Mouse (Mus musculus): ENCODE measurements at regions not wholly inside any gene's neighbourhood (a gene's known extent, or its start where the extent isn't known, plus 50 kb on each side); places are given as distances from the start of the nearest gene placed in this dataset.

DNA sequence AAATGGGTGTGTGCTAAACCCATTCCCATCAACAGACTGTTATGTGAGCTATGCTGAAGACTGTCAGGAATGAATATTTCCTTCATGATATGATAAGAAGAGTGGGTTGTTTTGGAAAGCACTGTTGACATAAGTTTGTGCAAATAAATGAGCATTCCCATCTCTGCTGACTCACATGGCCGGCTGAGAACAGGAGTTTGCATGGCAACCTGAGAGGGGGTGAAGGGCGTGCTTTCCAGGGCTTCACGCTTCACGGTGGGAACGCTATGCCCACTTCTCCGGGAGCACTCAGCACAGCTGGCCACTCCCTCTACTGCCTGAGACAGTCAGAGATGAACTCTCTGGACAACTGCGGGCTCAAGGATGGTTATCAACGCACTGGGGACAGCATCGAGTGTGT lies 348.9 kb upstream of the Slc24a5 start:
- no peak for DNase-seq (ENCODE audit: low spot score in 2 of 2)

GRCm38 (mm10) chr2:124719820-124720478 lies 348.0 kb upstream of the Slc24a5 start:
- no peak for DNase-seq (ENCODE audit: low spot score in 2 of 2)

DNA sequence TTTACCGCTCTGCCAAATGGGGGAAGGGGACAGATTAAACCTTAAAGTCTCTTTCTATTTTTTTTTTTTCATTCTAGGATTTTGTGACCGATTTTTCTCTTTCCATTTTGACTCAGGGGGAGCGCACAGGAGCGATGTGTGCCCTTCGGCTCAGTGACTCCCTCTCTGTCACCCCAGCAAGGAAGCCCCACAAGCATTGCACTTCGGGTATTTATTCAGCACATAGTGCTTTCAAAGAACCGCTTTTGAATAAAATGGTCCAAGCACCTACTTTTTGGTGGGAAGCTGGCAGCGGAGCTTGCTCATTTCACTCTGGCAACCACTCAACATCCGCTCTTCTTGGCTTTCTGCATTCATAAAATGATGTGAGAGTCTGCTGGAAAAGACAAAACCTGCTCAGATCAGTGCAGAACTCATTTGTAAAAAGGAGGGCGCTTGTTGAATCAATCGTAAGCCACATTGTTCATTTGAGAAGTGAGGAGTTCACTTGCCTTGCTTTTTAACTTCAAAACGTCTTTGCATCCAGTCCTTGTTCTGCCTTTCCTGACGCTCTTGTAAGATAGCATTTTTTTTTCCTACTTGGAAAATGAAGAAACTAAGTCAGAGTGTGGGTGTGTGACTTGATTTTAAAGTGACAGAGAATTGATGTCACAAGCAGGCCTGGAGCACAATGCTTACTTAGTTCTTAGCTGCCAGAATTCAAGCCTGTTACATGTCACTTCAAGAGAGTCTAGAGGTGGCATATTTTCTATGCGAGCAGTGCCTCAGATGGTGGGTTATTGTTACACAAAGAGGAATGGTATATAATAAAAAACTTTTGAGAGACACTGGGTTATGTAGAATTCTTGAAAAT lies 347.1 kb upstream of the Slc24a5 start:
- no peak for DNase-seq (ENCODE audit: low spot score in 2 of 2)

- no peak for DNase-seq (ENCODE audit: low spot score in 2 of 2)
Observed at GRCm38 (mm10) chr2:124724171-124724570, 343.8 kb upstream of the Slc24a5 start.

DNA sequence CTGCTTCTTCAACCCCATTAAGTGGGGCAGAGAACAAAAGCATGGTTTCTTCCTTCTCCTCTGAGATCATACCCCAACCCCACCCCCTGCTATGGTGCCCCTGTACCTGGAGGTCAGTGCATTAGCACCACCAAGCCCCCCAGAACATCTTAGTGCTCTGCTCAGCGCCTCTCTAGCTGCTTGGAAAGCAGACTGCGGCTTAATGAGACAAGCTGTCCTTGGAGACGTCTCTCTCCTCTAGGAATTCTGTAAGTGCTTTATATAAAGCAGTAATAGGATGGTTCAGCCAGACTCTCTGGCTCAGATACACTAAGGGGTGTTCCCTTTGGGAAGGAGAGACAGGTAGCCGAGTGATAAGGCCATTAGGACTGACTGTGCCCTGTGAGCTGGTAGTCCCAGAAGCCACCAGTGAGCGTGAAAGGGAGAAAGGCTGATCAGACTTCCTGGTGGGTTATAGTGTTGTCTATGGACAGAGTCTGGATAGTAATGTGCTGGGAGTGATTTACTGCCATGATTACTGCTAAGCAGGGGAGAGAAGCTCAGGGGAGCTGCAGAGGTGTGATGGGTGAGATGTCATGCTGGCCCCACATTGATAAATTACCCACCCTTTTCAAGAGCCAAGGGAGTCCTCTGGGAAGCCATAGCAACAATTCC lies 343.0 kb upstream of the Slc24a5 start:
- DNase-seq (ENCODE audit: low spot score in 2 of 2), result no peak

- no peak for DNase-seq (ENCODE audit: low spot score in 2 of 2)
Observed at GRCm38 (mm10) chr2:124727979-124728378, 339.9 kb upstream of the Slc24a5 start.

- DNase-seq (ENCODE audit: low spot score in 2 of 2), result no peak
Observed at GRCm38 (mm10) chr2:124732593-124732992, 335.3 kb upstream of the Slc24a5 start.

- no peak for DNase-seq (ENCODE audit: low spot score in 2 of 2)
Observed at GRCm38 (mm10) chr2:124740848-124741247, 327.1 kb upstream of the Slc24a5 start.

GRCm38 (mm10) chr2:124742964-124743363 lies 325.0 kb upstream of the Slc24a5 start:
- no peak for DNase-seq (ENCODE audit: low spot score in 2 of 2)

- no peak for DNase-seq (ENCODE audit: low spot score in 2 of 2)
Observed at GRCm38 (mm10) chr2:124745045-124745444, 322.9 kb upstream of the Slc24a5 start.

DNA sequence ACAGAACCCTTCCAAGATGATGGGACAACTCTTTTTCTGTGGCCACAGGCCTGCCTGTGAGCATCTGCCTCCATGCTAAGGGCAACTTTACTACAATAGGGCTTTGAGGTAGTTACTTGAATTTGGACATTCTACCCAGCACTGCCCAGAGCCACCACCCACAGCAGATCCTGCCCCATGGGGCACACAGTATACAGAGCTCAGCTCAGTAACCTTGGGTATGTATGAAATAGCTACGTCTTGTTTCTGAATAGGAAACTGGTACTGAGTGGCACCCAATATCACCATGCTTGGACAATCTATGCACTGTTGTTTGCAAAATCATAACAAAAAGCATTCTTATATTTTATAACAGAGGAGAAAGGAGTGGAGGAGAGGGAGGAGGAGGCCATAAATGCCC lies 320.8 kb upstream of the Slc24a5 start:
- no peak for DNase-seq (ENCODE audit: low spot score in 2 of 2)

- no peak for DNase-seq (ENCODE audit: low spot score in 2 of 2)
Observed at GRCm38 (mm10) chr2:124747627-124748026, 320.3 kb upstream of the Slc24a5 start.

DNA sequence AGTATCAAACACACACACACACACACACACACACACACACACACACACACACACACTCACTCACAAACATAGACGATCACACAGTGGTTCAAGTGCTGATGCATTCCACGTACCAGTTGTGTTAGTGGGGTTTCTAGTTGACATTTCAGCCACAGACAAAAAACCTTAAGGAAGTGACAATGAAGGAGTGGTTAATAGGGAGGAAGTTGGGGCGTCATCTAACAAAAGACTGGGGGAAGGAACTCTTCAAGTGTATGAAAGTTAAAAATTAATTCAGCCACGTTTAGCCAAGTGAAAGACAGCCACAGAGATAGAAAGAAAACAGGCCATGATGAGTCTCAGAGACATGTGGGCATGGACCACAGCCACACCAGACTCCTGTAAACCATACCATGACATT lies 316.1 kb upstream of the Slc24a5 start:
- no peak for DNase-seq (ENCODE audit: low spot score in 2 of 2)

- no peak for DNase-seq (ENCODE audit: low spot score in 2 of 2)
Observed at GRCm38 (mm10) chr2:124753717-124754116, 314.2 kb upstream of the Slc24a5 start.

DNA sequence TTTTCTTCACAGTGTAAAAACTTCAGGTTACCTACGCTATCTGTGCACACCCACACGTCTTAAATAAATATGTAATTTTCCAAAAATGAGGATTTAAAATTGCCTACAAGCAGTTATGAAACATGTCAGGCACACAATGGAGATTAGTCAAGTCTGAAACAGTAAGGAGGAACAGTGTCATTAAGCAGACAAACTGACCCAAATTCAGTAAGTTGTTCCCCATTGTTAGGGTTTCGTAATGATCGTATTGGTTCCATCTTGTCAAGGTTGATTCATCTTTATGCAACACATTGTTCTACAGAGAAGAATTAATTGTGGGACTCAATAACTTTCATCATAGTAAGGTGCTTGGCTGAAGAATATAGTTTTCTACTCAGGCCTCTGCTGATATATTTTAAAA lies 312.7 kb upstream of the Slc24a5 start:
- DNase-seq (ENCODE audit: low spot score in 2 of 2), result no peak

GRCm38 (mm10) chr2:124758992-124759391 lies 308.9 kb upstream of the Slc24a5 start:
- DNase-seq (ENCODE audit: low spot score in 2 of 2), result no peak

DNA sequence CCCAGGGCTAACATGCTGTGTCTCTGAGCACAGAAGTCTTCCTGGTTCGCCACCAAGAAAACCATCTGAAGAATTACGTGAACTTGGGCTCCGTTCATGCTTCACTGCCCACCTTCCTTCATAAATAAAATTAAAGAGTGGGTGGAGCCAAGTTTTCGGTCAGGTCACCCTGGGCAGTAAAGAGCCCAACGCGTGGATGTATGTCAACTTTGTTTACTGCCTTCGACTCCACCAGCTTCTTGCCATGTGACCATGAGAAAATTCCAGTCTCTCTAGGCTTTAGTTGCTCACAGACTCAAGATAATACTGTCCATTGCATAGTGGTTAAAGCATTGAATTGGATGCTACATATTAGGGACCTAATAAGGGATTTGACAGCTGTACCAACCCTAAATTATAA lies 304.3 kb upstream of the Slc24a5 start:
- no peak for DNase-seq (ENCODE audit: low spot score in 2 of 2)

DNA sequence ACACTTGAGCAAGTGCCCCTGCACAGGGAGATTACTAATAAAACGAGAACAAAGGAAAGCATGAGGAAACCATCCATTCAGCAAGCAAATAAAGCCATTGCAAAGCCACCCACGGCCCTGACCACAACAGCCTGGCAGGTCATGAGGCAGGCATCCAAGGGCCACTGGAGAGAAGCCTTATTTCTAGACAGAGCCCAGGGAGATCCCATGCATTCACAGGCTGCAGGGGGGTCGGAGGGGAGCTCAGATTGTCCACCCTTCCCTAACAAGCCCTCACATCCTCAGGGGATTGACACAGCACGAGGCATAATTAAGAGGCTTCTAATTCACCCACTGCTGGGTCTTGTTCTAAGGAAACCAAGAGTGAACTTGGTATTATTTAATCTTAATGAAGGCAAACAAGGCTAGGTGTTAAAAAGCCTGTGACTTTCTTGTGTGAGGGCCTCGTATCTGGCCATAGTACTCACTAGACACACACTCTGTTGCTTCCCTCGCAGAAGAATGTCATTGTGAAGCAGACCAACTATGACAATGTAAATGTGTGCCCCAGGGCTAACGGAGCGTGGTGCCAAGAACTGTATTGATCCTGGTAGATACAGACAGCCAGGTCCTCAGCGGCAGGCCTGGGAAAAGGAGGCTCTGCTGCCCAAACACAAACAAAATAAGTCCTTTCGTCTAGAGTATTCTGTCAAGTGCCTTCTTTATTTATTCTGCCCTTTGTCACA lies 303.6 kb upstream of the Slc24a5 start:
- DNase-seq (ENCODE audit: low spot score in 2 of 2), result no peak

DNA sequence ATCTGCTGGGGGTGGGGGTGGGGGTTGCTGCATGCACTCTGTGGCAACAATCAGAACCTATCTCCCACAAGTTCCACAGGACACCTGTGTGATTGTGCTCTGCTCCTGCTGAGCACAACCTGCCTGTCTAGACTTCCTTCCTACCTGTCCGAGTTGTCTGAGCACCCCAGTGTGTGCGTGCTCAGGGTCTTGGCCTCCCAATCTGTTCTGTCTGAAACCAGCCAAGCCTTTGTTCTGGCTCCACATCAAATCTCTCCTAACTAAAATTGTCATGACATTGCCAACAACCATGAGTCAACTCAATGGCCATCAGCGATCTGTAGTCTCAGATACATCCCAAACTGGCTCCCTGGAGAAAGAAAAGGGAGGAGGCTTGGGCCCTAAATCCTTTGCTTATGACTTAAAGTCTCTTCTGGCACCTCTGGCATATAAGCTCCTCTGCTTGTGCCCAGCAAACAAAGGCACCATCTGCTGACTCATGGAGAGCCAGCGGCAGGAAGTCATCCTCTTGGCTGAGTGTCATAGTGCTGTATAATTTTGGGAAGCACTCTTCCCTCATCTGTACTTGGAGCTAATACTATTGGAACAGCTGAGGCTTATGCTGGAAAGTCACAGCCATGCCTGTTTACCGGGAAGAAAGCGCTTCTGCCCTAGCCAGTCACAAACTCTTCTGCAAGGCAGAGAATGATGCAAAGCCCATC lies 298.5 kb upstream of the Slc24a5 start:
- no peak for DNase-seq (ENCODE audit: low spot score in 2 of 2)

DNA sequence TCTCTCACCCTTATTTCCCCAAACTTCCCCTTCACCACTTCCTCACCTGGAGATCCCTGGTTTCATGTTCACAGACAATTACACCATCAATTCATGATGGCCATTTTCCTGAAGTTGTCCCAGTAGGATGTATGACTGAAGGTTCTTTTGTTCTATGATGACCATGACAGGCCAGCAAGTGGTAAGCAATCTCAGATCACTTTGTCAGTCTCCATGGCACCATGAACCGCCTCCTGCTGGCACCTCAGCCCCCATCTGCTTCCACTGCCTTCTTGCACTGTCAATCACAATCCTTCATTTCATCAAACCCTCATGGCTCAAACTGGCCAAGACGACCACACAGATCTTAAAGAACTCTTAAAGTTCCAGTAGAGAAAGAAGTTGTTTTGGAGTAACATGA lies 297.9 kb upstream of the Slc24a5 start:
- DNase-seq (ENCODE audit: low spot score in 2 of 2), result no peak

GRCm38 (mm10) chr2:124772055-124772708 lies 295.7 kb upstream of the Slc24a5 start:
- peak; percentile 4 to 13 for DNase-seq (ENCODE audit: low spot score in 2 of 2)
